Mouse (Mus musculus) stomach, embryonic 14.5 days (tissue): ENCODE measurements around the gene Gm4756. TPM values are rescaled to one million over a fixed set of nuclear protein-coding genes. Genes with fewer than 3 reads are reported as not detected.

ENCODE experiments used
- ATAC-seq: fragments of 200-750 bp; cut with Nextera tagmentation; 2 replicates; pipeline ENCODE4 v1.8.0; 2017; ENCODE audit warnings: low read depth, moderate TSS enrichment; ENCODE audit not compliant: insufficient number of reproducible peaks, insufficient read depth, low FRiP score
- H3K27ac ChIP-seq: fragments of 300-500 bp; sonication (generic); 2 replicates; pipeline ENCODE4 v1.5.1; 2014; ENCODE audit warnings: mild to moderate bottlenecking, low read length, moderate library complexity, mixed read lengths
- H3K27me3 ChIP-seq: fragments of 300-500 bp; sonication (generic); 2 replicates; pipeline ENCODE4 v1.6.1; 2014; ENCODE audit warnings: low read length, control low read depth, mixed read lengths; ENCODE audit not compliant: control insufficient read depth, insufficient read depth
- H3K36me3 ChIP-seq: fragments of 300-500 bp; sonication (generic); 2 replicates; pipeline ENCODE4 v1.6.1; 2014; ENCODE audit warnings: mild to moderate bottlenecking, control low read depth, low read length, moderate library complexity, mixed read lengths; ENCODE audit not compliant: control insufficient read depth, insufficient read depth
- H3K4me1 ChIP-seq: fragments of 300-500 bp; sonication (generic); 2 replicates; pipeline ENCODE4 v1.6.1; 2014; ENCODE audit warnings: low read length, control low read depth, mixed read lengths; ENCODE audit not compliant: control insufficient read depth, insufficient read depth
- H3K4me2 ChIP-seq: fragments of 300-500 bp; sonication (generic); replicated peaks from 2 replicates; pipeline ENCODE4 v1.6.1; 2014; ENCODE audit warnings: low read depth, low read length, control low read depth
- H3K4me3 ChIP-seq: fragments of 300-500 bp; sonication (generic); 2 replicates; pipeline ENCODE4 v1.5.1; 2014; ENCODE audit warnings: low read depth, low read length, control low read depth
- H3K9ac ChIP-seq: fragments of 300-500 bp; sonication (generic); replicated peaks from 2 replicates; pipeline ENCODE4 v1.6.1; 2014; ENCODE audit warnings: low read depth, mild to moderate bottlenecking, control low read depth, low read length, moderate library complexity, mixed read lengths
- H3K9me3 ChIP-seq: fragments of 300-500 bp; sonication (generic); 2 replicates; pipeline ENCODE4 v1.6.1; 2016; ENCODE audit warnings: low read depth, low read length, control low read depth; ENCODE audit not compliant: control insufficient read depth
- WGBS: fragments of 180-500 bp; shearing (Covaris S2); extraction: QIAGEN DNeasy Blood & Tissue Kit; methylation state at CpG from one replicate; pipeline ENCODE4 v1.1.7; 2014; 5-methylcytosine and 5-hydroxymethylcytosine counted together
- polyA plus RNA-seq: library from polyadenylated mRNA; unstranded; fragments of >200 nt; fragmentation: Nextera tagmentation; extraction: Ambion mirVana; gene quantifications from 2 replicates; pipeline ENCODE4 v1.2.1, GENCODE M21; 2014

Gene Gm4756
- polyA plus RNA-seq, 1 experiment from 2014 or later, result not detected

DNA sequence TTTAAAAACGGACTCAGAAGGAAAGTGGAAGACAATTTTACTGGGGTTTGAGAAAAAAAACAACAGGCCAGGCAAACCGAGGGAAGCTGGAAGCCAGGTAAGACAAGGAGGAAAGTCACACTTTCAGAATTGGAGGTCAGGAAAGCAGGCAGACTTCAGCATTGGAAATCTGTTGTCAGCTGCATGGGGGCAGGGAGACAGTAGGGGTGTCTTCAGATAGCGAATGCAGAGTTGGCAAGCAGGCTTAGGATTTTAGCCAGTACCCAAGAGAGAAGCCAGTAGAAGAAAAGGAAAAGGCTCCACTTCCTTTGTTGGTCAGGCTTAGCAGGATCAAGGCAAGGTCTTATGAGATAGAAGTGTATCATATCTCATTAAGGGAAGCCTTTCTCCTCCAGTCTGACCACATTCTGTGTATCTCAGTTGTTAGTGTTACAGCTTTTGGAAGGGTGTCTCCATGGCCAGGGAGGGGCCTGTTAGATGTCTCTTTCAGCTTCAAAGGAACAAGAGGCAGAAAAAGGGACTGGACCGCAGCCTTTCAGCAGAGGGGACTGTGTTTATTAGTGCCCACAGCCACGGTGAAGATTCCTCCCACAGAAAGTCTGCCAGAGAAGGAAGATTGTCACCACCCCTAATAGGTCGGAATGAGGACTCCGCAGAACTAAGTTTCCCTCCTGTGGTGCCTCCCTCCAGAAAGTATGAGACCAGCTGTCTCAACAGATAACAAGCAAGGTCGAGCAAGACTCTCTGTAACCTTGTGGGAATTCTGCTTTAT, 33.2 kb upstream of the Gm4756 start:
- ATAC-seq, result no peak
- no peak overlapping the region for H3K4me3 ChIP-seq
- no peak overlapping the region for H3K9ac ChIP-seq
- WGBS, result 62% methylated on average over 8 of the region's 8 CpGs
- H3K9me3 ChIP-seq, result no peaks in the 10 kb centered on the region
- H3K27ac ChIP-seq, result no peak overlapping the region
- no peak overlapping the region for H3K4me2 ChIP-seq
- no peaks in the 10 kb centered on the region for H3K27me3 ChIP-seq
- no peaks in the 10 kb centered on the region for H3K4me1 ChIP-seq
- no peaks in the 10 kb centered on the region for H3K36me3 ChIP-seq

DNA sequence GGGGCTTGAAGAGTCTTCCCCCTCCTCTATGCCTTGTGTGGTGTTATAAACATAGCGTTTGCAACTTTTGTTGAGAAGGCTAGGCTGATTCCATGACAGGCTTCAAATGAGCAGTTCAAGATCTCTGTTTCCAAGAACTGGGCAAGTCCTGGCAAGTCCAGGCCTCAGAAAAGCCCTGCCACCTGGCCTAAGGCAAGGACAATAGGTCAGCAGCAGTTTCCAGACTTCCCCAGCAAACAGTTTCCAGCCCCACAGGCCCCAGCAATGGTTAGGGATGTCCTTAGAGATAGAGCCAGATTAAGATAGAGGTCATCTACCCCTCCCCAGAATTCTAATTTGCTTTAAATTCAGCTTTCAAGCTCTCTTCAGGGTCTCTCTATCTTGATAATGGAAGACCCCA, 32.5 kb upstream of the Gm4756 start:
- H3K4me2 ChIP-seq, result no peak overlapping the region
- H3K4me1 ChIP-seq, result no peaks in the 10 kb centered on the region
- no peak overlapping the region for H3K9ac ChIP-seq
- 90% methylated on average over 1 of the region's 1 CpGs for WGBS
- no peaks in the 10 kb centered on the region for H3K27me3 ChIP-seq
- H3K36me3 ChIP-seq, result no peaks in the 10 kb centered on the region
- no peak overlapping the region for H3K4me3 ChIP-seq
- ATAC-seq, result no peak
- H3K9me3 ChIP-seq, result no peaks in the 10 kb centered on the region
- H3K27ac ChIP-seq, result no peak overlapping the region

DNA sequence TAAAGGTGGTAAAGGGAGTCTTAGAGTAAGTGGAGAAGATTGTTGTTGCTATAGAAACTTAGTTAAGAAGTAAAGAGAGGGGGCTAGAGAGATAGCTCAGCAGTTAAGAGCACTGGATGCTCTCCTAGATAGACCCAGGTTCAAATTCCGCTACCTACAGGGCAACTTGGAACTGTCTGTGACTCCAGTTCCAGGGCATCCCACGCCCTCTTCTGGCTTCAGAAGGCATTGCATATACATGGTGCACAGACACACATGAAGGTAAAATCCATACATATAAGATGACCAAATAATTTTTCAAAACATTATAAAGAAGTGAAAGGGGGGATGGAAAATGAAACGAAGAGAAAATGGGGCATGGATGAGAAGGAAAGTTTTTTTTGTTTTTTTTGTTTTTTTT, 30.2 kb upstream of the Gm4756 start:
- H3K9me3 ChIP-seq, result no peaks in the 10 kb centered on the region
- no peak overlapping the region for H3K4me3 ChIP-seq
- WGBS, result 76% methylated on average over 3 of the region's 3 CpGs
- H3K36me3 ChIP-seq, result no peaks in the 10 kb centered on the region
- ATAC-seq, result no peak
- H3K4me1 ChIP-seq, result no peaks in the 10 kb centered on the region
- H3K4me2 ChIP-seq, result no peak overlapping the region
- no peak overlapping the region for H3K27ac ChIP-seq
- no peaks in the 10 kb centered on the region for H3K27me3 ChIP-seq
- H3K9ac ChIP-seq, result no peak overlapping the region

DNA sequence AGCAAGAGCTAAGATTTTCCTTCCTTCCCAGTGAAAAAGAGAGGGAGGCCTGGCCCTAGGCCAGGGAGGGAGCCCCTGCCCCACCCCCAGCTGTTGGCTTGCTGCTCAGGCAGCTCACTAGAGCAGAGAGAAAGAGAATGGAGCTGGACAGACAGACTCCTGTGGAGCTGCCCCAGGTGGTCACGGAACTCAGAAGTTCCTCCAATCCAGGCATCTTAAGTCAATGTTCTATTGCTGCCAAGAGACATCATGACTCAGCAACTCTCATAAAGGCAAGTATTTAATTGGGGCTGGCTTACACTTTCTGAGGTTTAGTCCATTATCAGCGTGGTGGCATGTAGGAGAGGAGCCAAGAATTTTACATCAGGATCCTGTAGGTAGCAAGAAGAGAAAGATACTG, 25.4 kb upstream of the Gm4756 start:
- Histone ChIP-seq H3K36me3 (no peaks in the 10 kb centered on the region), H3K9ac (no peak overlapping the region), H3K9me3 (no peaks in the 10 kb centered on the region), H3K27me3 (no peaks in the 10 kb centered on the region), H3K27ac (no peak overlapping the region), H3K4me3 (no peak overlapping the region), H3K4me1 (no peaks in the 10 kb centered on the region), H3K4me2 (no peak overlapping the region)
- WGBS, result 74% methylated on average over 2 of the region's 2 CpGs
- ATAC-seq, result no peak

DNA sequence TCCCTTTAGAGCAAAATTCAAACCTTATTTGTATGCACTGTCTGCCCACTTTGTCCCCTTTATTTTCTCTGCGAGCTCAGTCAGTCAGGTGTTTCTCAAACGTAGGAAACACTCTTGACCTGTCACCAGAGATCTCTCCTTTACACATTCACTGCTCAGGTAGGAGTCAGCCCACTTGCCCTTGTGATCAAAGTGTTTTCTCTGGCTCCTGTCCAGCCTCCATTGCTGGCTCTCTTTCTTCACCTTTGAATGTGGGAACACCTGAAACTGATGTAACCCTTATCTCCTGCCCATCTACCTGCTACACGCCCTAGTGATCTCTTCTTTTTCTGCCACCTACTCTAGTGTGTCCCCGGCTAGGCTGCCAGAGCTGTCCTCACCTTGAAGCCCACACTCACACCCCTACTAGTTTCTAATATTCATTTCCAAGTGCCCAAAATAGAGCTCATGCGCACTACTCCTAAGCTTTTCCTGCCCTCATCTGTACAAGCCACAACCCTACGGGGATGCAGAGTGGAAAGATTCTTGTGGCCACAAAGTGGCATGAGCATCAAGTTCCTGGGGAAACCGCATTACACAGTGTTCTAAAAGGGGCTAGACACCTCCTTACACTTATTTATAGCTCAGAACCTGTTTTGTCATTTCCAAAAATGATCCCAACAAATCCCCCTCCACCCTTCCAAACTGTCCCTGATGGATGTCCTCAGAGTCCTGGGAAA, 24.8 kb upstream of the Gm4756 start:
- no peaks in the 10 kb centered on the region for H3K36me3 ChIP-seq
- no peak for ATAC-seq
- no peak overlapping the region for H3K27ac ChIP-seq
- no peak overlapping the region for H3K4me2 ChIP-seq
- 70% methylated on average over 7 of the region's 7 CpGs for WGBS
- H3K27me3 ChIP-seq, result no peaks in the 10 kb centered on the region
- no peak overlapping the region for H3K4me3 ChIP-seq
- H3K9ac ChIP-seq, result no peak overlapping the region
- H3K4me1 ChIP-seq, result no peaks in the 10 kb centered on the region
- H3K9me3 ChIP-seq, result no peaks in the 10 kb centered on the region

DNA sequence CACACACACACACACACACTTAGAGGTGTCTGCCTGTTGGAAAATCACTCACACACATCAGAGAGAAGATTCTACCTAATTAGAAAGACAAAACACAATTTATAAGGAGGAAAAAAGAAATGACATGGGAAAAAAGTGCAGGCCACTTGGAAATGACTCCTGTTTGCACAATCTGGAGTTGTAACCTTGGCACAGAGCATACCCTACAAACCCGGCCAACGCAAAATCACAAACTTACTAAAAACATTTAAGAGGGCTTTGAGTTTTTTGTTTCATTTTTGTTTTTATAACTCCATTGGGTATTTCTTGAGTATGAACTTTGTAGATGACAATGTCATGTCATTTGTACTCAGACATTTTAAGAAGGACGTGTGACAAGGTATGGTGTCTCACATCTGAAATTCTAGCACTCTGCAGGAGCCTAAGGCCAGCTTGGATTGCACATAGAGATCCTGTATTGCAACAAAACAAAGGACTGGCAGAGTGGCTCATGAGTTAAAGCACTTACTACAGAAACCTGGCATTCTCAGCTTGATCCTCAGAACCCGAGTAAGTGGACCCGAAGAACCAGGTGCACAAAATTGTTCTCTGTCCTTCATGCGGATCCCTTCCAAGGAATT, 22.2 kb upstream of the Gm4756 start:
- H3K4me2 ChIP-seq, result no peak overlapping the region
- no peak overlapping the region for H3K9ac ChIP-seq
- 85% methylated on average over 6 of the region's 6 CpGs for WGBS
- H3K9me3 ChIP-seq, result no peaks in the 10 kb centered on the region
- no peaks in the 10 kb centered on the region for H3K27me3 ChIP-seq
- no peak for ATAC-seq
- no peak overlapping the region for H3K4me3 ChIP-seq
- no peak overlapping the region for H3K27ac ChIP-seq
- H3K36me3 ChIP-seq, result no peaks in the 10 kb centered on the region
- no peaks in the 10 kb centered on the region for H3K4me1 ChIP-seq

DNA sequence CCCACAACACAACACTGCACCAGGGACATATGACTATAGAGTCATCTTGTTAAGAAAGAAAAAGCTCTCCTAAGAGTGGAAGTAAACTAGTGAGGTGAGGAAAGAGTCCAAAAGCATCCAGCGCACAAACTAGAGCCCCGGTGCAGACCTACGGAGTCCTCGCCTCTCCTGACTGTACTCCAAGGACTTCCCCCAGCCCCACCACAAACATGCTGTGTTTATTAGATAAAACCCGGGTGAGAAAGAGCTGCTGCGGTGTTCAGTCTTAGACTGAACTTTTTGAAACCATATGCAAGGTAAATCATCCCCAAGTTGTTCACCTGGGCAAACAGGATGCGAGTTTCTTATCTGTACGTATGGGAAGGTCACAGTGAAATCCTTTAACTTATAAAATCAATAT, 21.5 kb upstream of the Gm4756 start:
- Histone ChIP-seq H3K4me1 (no peaks in the 10 kb centered on the region), H3K36me3 (no peaks in the 10 kb centered on the region), H3K4me2 (no peak overlapping the region), H3K4me3 (no peak overlapping the region), H3K27ac (no peak overlapping the region), H3K9ac (no peak overlapping the region), H3K9me3 (no peaks in the 10 kb centered on the region), H3K27me3 (no peaks in the 10 kb centered on the region)
- 81% methylated on average over 8 of the region's 8 CpGs for WGBS
- no peak for ATAC-seq

DNA sequence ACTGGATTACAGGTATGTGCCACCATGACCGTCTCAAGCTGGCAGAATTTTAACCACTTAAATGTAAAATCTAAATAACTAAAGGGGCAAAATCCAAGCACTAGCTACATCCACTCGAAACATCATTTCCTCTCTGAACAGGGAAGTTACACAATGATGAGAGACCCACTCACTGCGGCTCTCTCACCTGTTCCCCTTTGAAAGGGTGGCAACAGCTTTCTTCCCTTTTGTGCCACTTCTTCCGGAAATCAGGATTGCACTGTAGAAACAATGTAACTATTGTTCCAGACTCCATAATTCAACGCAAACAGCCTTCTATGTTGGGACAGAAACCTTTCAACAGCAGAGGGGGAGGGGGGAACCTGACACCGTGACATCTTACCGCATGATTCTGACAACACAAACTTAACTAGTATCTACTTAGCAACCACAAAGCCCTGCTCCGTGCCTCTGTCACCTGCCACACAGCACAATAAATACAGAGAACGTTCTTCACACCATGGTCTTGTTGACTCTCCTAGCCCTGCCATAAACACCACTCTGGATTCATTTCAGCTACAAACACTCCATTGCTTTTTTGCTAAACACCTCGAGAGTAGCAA, 18.5 kb upstream of the Gm4756 start:
- Histone ChIP-seq H3K9ac (no peak overlapping the region), H3K4me3 (no peak overlapping the region), H3K4me2 (no peak overlapping the region), H3K9me3 (no peaks in the 10 kb centered on the region), H3K27me3 (no peaks in the 10 kb centered on the region), H3K4me1 (no peaks in the 10 kb centered on the region), H3K27ac (no peak overlapping the region), H3K36me3 (no peaks in the 10 kb centered on the region)
- WGBS, result 68% methylated on average over 10 of the region's 10 CpGs
- no peak for ATAC-seq
